Mouse (Mus musculus) CH12.LX (cell line): ENCODE data around the gene Calm5. TPM values are rescaled to one million over a fixed set of nuclear protein-coding genes. Genes with fewer than 3 reads are reported as not detected.

Experiments
- DNase-seq: peaks from one replicate; pipeline ENCODE4 v3.0.0-alpha.2; 2013; ENCODE audit errors: extremely low read depth
- H3K27ac ChIP-seq: 2 replicates; pipeline ENCODE4 v1.5.1; 2012; ENCODE audit warnings: low read depth, mild to moderate bottlenecking, control low read depth, moderate library complexity; ENCODE audit not compliant: insufficient read depth
- H3K27me3 ChIP-seq: replicated peaks from 2 replicates; pipeline ENCODE3; 2012; ENCODE audit warnings: inconsistent platforms
- H3K36me3 ChIP-seq, 2 experiments: replicated peaks in 1 of 2; 2 replicates each; pipeline versions ENCODE3 to v1.6.1; 2012; ENCODE audit warnings: inconsistent platforms in 1 of 2, low read length in 1 of 2, mild to moderate bottlenecking in 1 of 2, mixed read lengths in 1 of 2, moderate library complexity in 1 of 2; ENCODE audit not compliant: control insufficient read depth in 1 of 2, insufficient read depth in 1 of 2
- H3K4me1 ChIP-seq, 2 experiments: 2 replicates each; pipeline ENCODE4 v1.6.1; 2012; ENCODE audit warnings: inconsistent platforms in 1 of 2, moderate library complexity in 1 of 2; ENCODE audit not compliant: insufficient read depth in 2 of 2, control insufficient read depth in 1 of 2
- H3K4me2 ChIP-seq: 2 replicates; pipeline ENCODE4 v1.6.1; 2012; ENCODE audit warnings: low read depth, mild to moderate bottlenecking, control low read depth; ENCODE audit not compliant: poor library complexity, insufficient read depth, severe bottlenecking
- H3K4me3 ChIP-seq, 3 experiments: fragments of 150-350 bp in 1 of 3; sonication (generic) in 1 of 3; replicated peaks in 1 of 3; 2 replicates each; pipeline versions ENCODE3 to v1.5.1; 2011 to 2012; ENCODE audit warnings: low read depth in 2 of 3, low read length in 2 of 3, mild to moderate bottlenecking in 2 of 3, moderate library complexity in 2 of 3, control low read depth in 1 of 3, improper control_type of control experiment in 1 of 3, inconsistent platforms in 1 of 3, mixed read lengths in 1 of 3; ENCODE audit not compliant: poor library complexity in 1 of 3
- H3K79me2 ChIP-seq: replicated peaks from 2 replicates; pipeline ENCODE4 v1.6.1; 2012; ENCODE audit warnings: mild to moderate bottlenecking, moderate library complexity; ENCODE audit not compliant: control insufficient read depth, poor library complexity, insufficient read depth, severe bottlenecking; ENCODE audit errors: extremely low read depth
- H3K9ac ChIP-seq: 2 replicates; pipeline ENCODE4 v1.6.1; 2012; ENCODE audit warnings: low read depth, mild to moderate bottlenecking, control low read depth, moderate library complexity; ENCODE audit not compliant: insufficient read depth
- H3K9me3 ChIP-seq: replicated peaks from 2 replicates; pipeline ENCODE3; 2012; ENCODE audit warnings: low read length, inconsistent platforms, mixed read lengths
- CHD1 ChIP-seq: IDR thresholded peaks from 2 replicates; pipeline ENCODE4 v1.6.1; 2012; ENCODE audit warnings: low read depth, low read length, improper control_type of control experiment, inconsistent platforms
- CHD2 ChIP-seq: IDR thresholded peaks from 2 replicates; pipeline ENCODE4 v1.6.1; 2011; ENCODE audit warnings: low read length, improper control_type of control experiment
- E2F4 ChIP-seq: IDR thresholded peaks from 2 replicates; pipeline ENCODE4 v1.6.1; 2011; ENCODE audit warnings: low read depth, low read length, improper control_type of control experiment; ENCODE audit not compliant: insufficient replicate concordance
- ELF1 ChIP-seq: IDR thresholded peaks from 2 replicates; pipeline ENCODE4 v1.6.1; 2014; ENCODE audit warnings: low read depth, mild to moderate bottlenecking, inconsistent platforms, low read length, improper control_type of control experiment
- EP300 ChIP-seq: IDR thresholded peaks from 2 replicates; pipeline ENCODE4 v1.6.1; 2011; ENCODE audit warnings: low read length, improper control_type of control experiment
- ETS1 ChIP-seq: conservative IDR thresholded peaks from 2 replicates; pipeline ENCODE4 v1.6.1; 2012; ENCODE audit warnings: low read depth, mild to moderate bottlenecking, inconsistent platforms, low read length, improper control_type of control experiment, moderate library complexity
- GABPA ChIP-seq: IDR thresholded peaks from 2 replicates; pipeline ENCODE4 v1.6.1; 2012; ENCODE audit warnings: low read depth, low read length, improper control_type of control experiment, inconsistent platforms; ENCODE audit not compliant: insufficient replicate concordance
- JUND ChIP-seq: conservative IDR thresholded peaks from 2 replicates; pipeline ENCODE4 v1.6.1; 2011; ENCODE audit warnings: low read depth, low read length, improper control_type of control experiment
- MAX ChIP-seq: IDR thresholded peaks from 2 replicates; pipeline ENCODE4 v1.6.1; 2011; ENCODE audit warnings: low read length, improper control_type of control experiment
- MAZ ChIP-seq: IDR thresholded peaks from 2 replicates; pipeline ENCODE4 v1.6.1; 2012; ENCODE audit warnings: low read depth, mild to moderate bottlenecking, inconsistent platforms, low read length, improper control_type of control experiment, moderate library complexity
- MEF2A ChIP-seq: IDR thresholded peaks from 2 replicates; pipeline ENCODE4 v1.6.1; 2014; ENCODE audit warnings: low read depth, mild to moderate bottlenecking, inconsistent platforms, low read length, improper control_type of control experiment, borderline replicate concordance
- MYC ChIP-seq: IDR thresholded peaks from 2 replicates; pipeline ENCODE4 v1.6.1; 2011; ENCODE audit warnings: low read depth, mild to moderate bottlenecking, improper control_type of control experiment, low read length
- NRF1 ChIP-seq: IDR thresholded peaks from 2 replicates; pipeline ENCODE4 v1.6.1; 2014; ENCODE audit warnings: low read depth, mild to moderate bottlenecking, inconsistent platforms, low read length, improper control_type of control experiment, moderate library complexity
- PAX5 ChIP-seq: IDR thresholded peaks from 2 replicates; pipeline ENCODE4 v1.6.1; 2012; ENCODE audit warnings: low read length, inconsistent platforms, mixed read lengths
- POLR2AphosphoS2 ChIP-seq: IDR thresholded peaks from 2 replicates; pipeline ENCODE4 v1.6.1; 2011; ENCODE audit warnings: low read depth, low read length, improper control_type of control experiment
- RAD21 ChIP-seq: IDR thresholded peaks from 2 replicates; pipeline ENCODE4 v1.6.1; 2011; ENCODE audit warnings: low read depth, mild to moderate bottlenecking, low read length, improper control_type of control experiment, moderate library complexity
- SIN3A ChIP-seq: IDR thresholded peaks from 2 replicates; pipeline ENCODE4 v1.6.1; 2012; ENCODE audit warnings: low read length, improper control_type of control experiment, inconsistent platforms
- USF1 ChIP-seq: IDR thresholded peaks from 2 replicates; pipeline ENCODE4 v1.6.1; 2014; ENCODE audit warnings: low read depth, mild to moderate bottlenecking, inconsistent platforms, low read length, improper control_type of control experiment
- ZC3H11A ChIP-seq: IDR thresholded peaks from 2 replicates; pipeline ENCODE4 v1.6.1; 2012; ENCODE audit warnings: low read depth, mild to moderate bottlenecking, inconsistent platforms, low read length, improper control_type of control experiment
- ZKSCAN1 ChIP-seq: IDR thresholded peaks from 2 replicates; pipeline ENCODE4 v1.6.1; 2012; ENCODE audit warnings: low read depth, inconsistent platforms, low read length, improper control_type of control experiment, borderline replicate concordance
- ZNF384 ChIP-seq: IDR thresholded peaks from 2 replicates; pipeline ENCODE4 v1.6.1; 2012; ENCODE audit warnings: low read depth, low read length, improper control_type of control experiment, inconsistent platforms
- dilution Hi-C: fragments of 300-500 bp; cut with MboI; formaldehyde crosslinking; loops from 2 replicates; pipeline ENCODE4 v1.14.3; 2020; ENCODE audit warnings: low sequenced_read_pairs; ENCODE audit not compliant: extremely low pct_unique_long_range_greater_than_20kb, extremely low pct_ligation_motif_present
- in situ Hi-C: fragments of 300-500 bp; cut with MboI; formaldehyde crosslinking; loops from 3 replicates; pipeline ENCODE4 v1.14.3; 2019; ENCODE audit warnings: low sequenced_read_pairs, low pct_ligation_motif_present, low pct_unique_long_range_greater_than_20kb, mixed read lengths
- polyA plus RNA-seq: library from polyadenylated mRNA; unstranded; fragments of >175 nt; gene quantifications from 2 replicates; pipeline ENCODE4 v1.2.1, GENCODE M21; 2012; ENCODE audit warnings: low read depth; ENCODE audit not compliant: insufficient read length
- total RNA-seq, 2 experiments: library from RNA; depleted of rRNA; stranded (reverse); fragments of 300-350 nt in 1 of 2; fragments of >200 nt in 1 of 2; gene quantifications; 2 replicates each; pipeline ENCODE4 v1.2.3; 2012 to 2014

Calm5 gene
- total and polyA plus RNA-seq, 3 experiments = not detected

- H3K9ac ChIP-seq = peak overlapping the region; percentile 55; the same call in 1 of the 2 replicates
- no peak overlapping the region for H3K27ac ChIP-seq
- peak overlapping the region in 1 of 3 experiments; percentile 91 for H3K4me3 ChIP-seq
- no peaks in the 10 kb centered on the region for H3K9me3 ChIP-seq
- no peaks in the 10 kb centered on the region for H3K27me3 ChIP-seq
- H3K4me2 ChIP-seq = peak overlapping the region; percentile 95
- H3K79me2 ChIP-seq = peaks cover 16% of the 10 kb centered on the region; the same call in 1 of the 2 replicates
- H3K4me1 ChIP-seq = peaks cover 7 to 29% of the 10 kb centered on the region in 2 experiments
- H3K36me3 ChIP-seq = peaks cover 21 to 49% of the 10 kb centered on the region in 2 experiments
- dilution Hi-C loops = no loop called here
- DNase-seq = no peak
- in situ Hi-C loops = loop anchor here (25.0 kb wide), 1 partner anchor 129 kb away; no protein-coding TSS in a partner anchor
- TF ChIP-seq GABPA (no peak), USF1 (no peak), ETS1 (no peak), MAZ (no peak), PAX5 (no peak), MYC (no peak), SIN3A (no peak), POLR2AphosphoS2 (no peak), ELF1 (no peak), RAD21 (no peak)
These were observed 37.6 kb downstream of the Calm5 start for GRCm38 (mm10) chr13:3891479-3892087.

GRCm38 (mm10) chr13:3892601-3893000 is 38.6 kb downstream of the Calm5 start:
- H3K9me3 ChIP-seq = no peaks in the 10 kb centered on the region
- dilution Hi-C loops = no loop called here
- peaks cover 16% of the 10 kb centered on the region; the same call in 1 of the 2 replicates for H3K79me2 ChIP-seq
- H3K4me1 ChIP-seq = peaks cover 7 to 29% of the 10 kb centered on the region in 2 experiments
- H3K36me3 ChIP-seq = peaks cover 12 to 39% of the 10 kb centered on the region in 2 experiments
- peak; percentile 20 for DNase-seq
- peak overlapping the region; percentile 95 for H3K4me2 ChIP-seq
- TF ChIP-seq JUND (no peak), NRF1 (no peak), MAX (0 out of 2 replicates have a peak, but pooled peaks have one; percentile 16), ZC3H11A (no peak), MEF2A (no peak), CHD1 (no peak), EP300 (peak; percentile 33), ZNF384 (0 out of 2 replicates have a peak, but pooled peaks have one; percentile 27), ETS1 (no peak), E2F4 (no peak), CHD2 (0 out of 2 replicates have a peak, but pooled peaks have one; percentile 17), PAX5 (no peak), ELF1 (no peak), ZKSCAN1 (no peak)
- no peak overlapping the region for H3K27ac ChIP-seq
- peak overlapping the region; percentile 53 to 91 (median 60) for H3K4me3 ChIP-seq
- H3K27me3 ChIP-seq = no peaks in the 10 kb centered on the region
- in situ Hi-C loops = loop anchor here (25.0 kb wide), 1 partner anchor 130 kb away; no protein-coding TSS in a partner anchor
- peak overlapping the region; percentile 55 for H3K9ac ChIP-seq
